ENCODE assay signal across 9 mouse cellular contexts in genomic region chr13:73723081-73723668, GRCm38 (mm10). TPM values are rescaled to one million over a fixed set of nuclear protein-coding genes. Genes with fewer than 3 reads are reported as not detected.
DNase-seq lines count a peak whose midpoint lies in the region; ATAC-seq and TF ChIP-seq lines count a peak whose summit lies in the region.
"Had no signal": no experiment of that assay in that cellular context is flagged by ENCODE, and none has a peak within 500 bp of the region (broad histone marks: within the 10 kb centered on the region; RNA-seq: fewer than 3 reads in every experiment).

No protein-coding gene starts in this region.

- TF ChIP-seq CTCF in MEL (IDR thresholded peaks at IDR 0.05 in 2 of 3, conservative IDR thresholded peaks at IDR 0.05 in 1 of 3; ENCODE audit: control insufficient read depth in 1 of 3, insufficient read depth in 1 of 3, low read depth in 2 of 3, low read length in 3 of 3, poor library complexity in 1 of 3, severe bottlenecking in 1 of 3) = peak; percentile 9 to 57 (median 31); a peak in 3 of 6 replicates

- no peaks in the 10 kb centered on the region for H3K4me1 ChIP-seq in heart, embryonic 10.5 days
- H3K4me1 ChIP-seq in MEL (ENCODE audit: control insufficient read depth in 1 of 2, insufficient read depth in 2 of 2, low read length in 2 of 2) = peaks cover 0 to 9% of the 10 kb centered on the region in 2 experiments; a peak in 3 of 4 replicates
- peaks cover 6% of the 10 kb centered on the region; the same call in 1 of the 2 replicates for H3K4me1 ChIP-seq in embryonic facial prominence, embryonic 10.5 days
- no peaks in the 10 kb centered on the region for H3K4me1 ChIP-seq in hindbrain, embryonic 14.5 days (replicated peaks; ENCODE audit: control insufficient read depth, insufficient read depth, low read length)

- H3K27me3 ChIP-seq in heart, embryonic 10.5 days (ENCODE audit: insufficient read depth, poor library complexity, severe bottlenecking) = 0 out of 2 replicates have a peak, but pooled peaks cover 3% of the 10 kb centered on the region
- no peaks in the 10 kb centered on the region for H3K27me3 ChIP-seq in MEL (ENCODE audit: control insufficient read depth in 1 of 2, insufficient read depth in 2 of 2, low read length in 2 of 2)
- 0 out of 2 replicates have a peak, but pooled peaks cover 10% of the 10 kb centered on the region for H3K27me3 ChIP-seq in embryonic facial prominence, embryonic 10.5 days (replicated peaks; ENCODE audit: low read depth, poor library complexity, severe bottlenecking)
- H3K27me3 ChIP-seq in hindbrain, embryonic 14.5 days (ENCODE audit: control insufficient read depth, insufficient read depth, low read length) = no peaks in the 10 kb centered on the region
- H3K27me3 ChIP-seq in myocyte (ENCODE audit: control insufficient read depth, insufficient read depth, insufficient read length) = no peaks in the 10 kb centered on the region

- peak; percentile 51 to 79 for DNase-seq in heart, adult 18-20 months
- no peak for DNase-seq in heart, embryonic 10.5 days (ENCODE audit: low spot score)
- DNase-seq in MEL (ENCODE audit: low read depth, low spot score) = peak; percentile 29
- DNase-seq in embryonic facial prominence, embryonic 10.5 days (ENCODE audit: low spot score) = peak; percentile 42
- DNase-seq in hindbrain, embryonic 14.5 days (ENCODE audit: low spot score) = no peak
- peak; percentile 18 to 61 for DNase-seq in layer of hippocampus, postnatal 25 days (ENCODE audit: extremely low spot score in 1 of 2, low spot score in 1 of 2)
- peak; percentile 40 to 52 for DNase-seq in urinary bladder, postnatal 36 days (ENCODE audit: low spot score in 2 of 2)

- TF ChIP-seq RAD21 in MEL (IDR thresholded peaks at IDR 0.05; ENCODE audit: low read depth, low read length) = peak; percentile 42

- H3K4me3 ChIP-seq in heart, embryonic 10.5 days = no peak overlapping the region
- H3K4me3 ChIP-seq in MEL (ENCODE audit: control insufficient read depth in 1 of 2, insufficient read depth in 1 of 2, low read depth in 2 of 2, low read length in 2 of 2) = no peak overlapping the region
- no peak overlapping the region for H3K4me3 ChIP-seq in embryonic facial prominence, embryonic 10.5 days
- H3K4me3 ChIP-seq in hindbrain, embryonic 14.5 days (replicated peaks; ENCODE audit: low read length) = no peak overlapping the region
- no peak overlapping the region for H3K4me3 ChIP-seq in myocyte

- no peak overlapping the region for H3ac ChIP-seq in myocyte (ENCODE audit: control insufficient read depth, insufficient read length)

- TF ChIP-seq POLR2A in MEL (IDR thresholded peaks at IDR 0.05; ENCODE audit: control insufficient read depth in 1 of 2, insufficient read depth in 1 of 2, low read depth in 1 of 2, low read length in 2 of 2, poor library complexity in 1 of 2) (no peak), myocyte (IDR thresholded peaks at IDR 0.05; ENCODE audit: insufficient read length, low read depth) (no peak)

- H3K4me2 ChIP-seq in hindbrain, embryonic 14.5 days (replicated peaks) = no peak overlapping the region
- no peak overlapping the region for H3K4me2 ChIP-seq in myocyte (ENCODE audit: low read depth)

- H3K36me3 ChIP-seq in heart, embryonic 10.5 days = no peaks in the 10 kb centered on the region
- peaks cover 0 to 9% of the 10 kb centered on the region in 2 experiments; a peak in 1 of 4 replicates for H3K36me3 ChIP-seq in MEL (ENCODE audit: control insufficient read depth in 1 of 2, insufficient read depth in 2 of 2, low read length in 2 of 2)
- H3K36me3 ChIP-seq in embryonic facial prominence, embryonic 10.5 days (replicated peaks) = no peaks in the 10 kb centered on the region
- H3K36me3 ChIP-seq in hindbrain, embryonic 14.5 days (replicated peaks; ENCODE audit: control insufficient read depth, insufficient read depth) = no peaks in the 10 kb centered on the region
- H3K36me3 ChIP-seq in myocyte (ENCODE audit: control insufficient read depth, insufficient read depth) = no peaks in the 10 kb centered on the region

- no peak overlapping the region for H3K27ac ChIP-seq in heart, embryonic 10.5 days
- H3K27ac ChIP-seq in MEL (ENCODE audit: control insufficient read depth, low read depth, low read length) = no peak overlapping the region
- no peak overlapping the region for H3K27ac ChIP-seq in embryonic facial prominence, embryonic 10.5 days (replicated peaks)
- no peak overlapping the region for H3K27ac ChIP-seq in hindbrain, embryonic 14.5 days

- 45% methylated on average over 8 of the region's 8 CpGs for WGBS in heart, embryonic 10.5 days
- WGBS in embryonic facial prominence, embryonic 10.5 days = 38% methylated on average over 8 of the region's 8 CpGs
- 40% methylated on average over 8 of the region's 8 CpGs for WGBS in hindbrain, embryonic 14.5 days

- H3K79me2 ChIP-seq in MEL (ENCODE audit: control insufficient read depth, insufficient read depth, low read length, poor library complexity) (no peaks in the 10 kb centered on the region), myocyte (ENCODE audit: control insufficient read depth, insufficient read depth) (no peaks in the 10 kb centered on the region)

- H3K9me3 ChIP-seq in heart, embryonic 10.5 days = no peaks in the 10 kb centered on the region
- no peaks in the 10 kb centered on the region for H3K9me3 ChIP-seq in MEL (replicated peaks; ENCODE audit: insufficient read depth, low read length)
- H3K9me3 ChIP-seq in embryonic facial prominence, embryonic 10.5 days = no peaks in the 10 kb centered on the region
- no peaks in the 10 kb centered on the region for H3K9me3 ChIP-seq in hindbrain, embryonic 14.5 days (ENCODE audit: control insufficient read depth, low read length)

- peak; percentile 21; the same call in 1 of the 2 replicates for ATAC-seq in hindbrain, embryonic 14.5 days (ENCODE audit: low FRiP score)

- TF ChIP-seq EP300 in MEL (IDR thresholded peaks at IDR 0.05; ENCODE audit: low read depth in 1 of 2, low read length in 2 of 2) = no peak

- H3K9ac ChIP-seq in MEL (ENCODE audit: control insufficient read depth, low read depth, low read length, poor library complexity, severe bottlenecking) = no peak overlapping the region
- H3K9ac ChIP-seq in hindbrain, embryonic 14.5 days = no peak overlapping the region

TF ChIP-seq in MEL, 35 proteins besides CTCF, POLR2A, EP300 and RAD21:
- TF ChIP-seq HCFC1 (IDR thresholded peaks at IDR 0.05; ENCODE audit: low read depth, low read length) (no peak), BHLHE40 (IDR thresholded peaks at IDR 0.05; ENCODE audit: borderline replicate concordance, low read depth, low read length) (no peak), SMC3 (IDR thresholded peaks at IDR 0.05; ENCODE audit: low read depth, low read length) (peak; percentile 55)
TF ChIP-seq in MEL: peak in this region for 1.

TF ChIP-seq in myocyte, 11 proteins besides CTCF, POLR2A, EP300 and RAD21:
- peak; percentile 40; the same call in 1 of the 2 replicates for TF ChIP-seq CEBPB (IDR thresholded peaks at IDR 0.05; ENCODE audit: insufficient read depth, poor library complexity, severe bottlenecking)
- no peak for TF ChIP-seq E2F4 (IDR thresholded peaks at IDR 0.05; ENCODE audit: insufficient read depth)
- TF ChIP-seq POLR2AphosphoS2 (IDR thresholded peaks at IDR 0.05; ENCODE audit: insufficient read length, low read depth) = no peak
- TF ChIP-seq MYOG (IDR thresholded peaks at IDR 0.05; ENCODE audit: control insufficient read depth in 1 of 3, insufficient read depth in 1 of 3, insufficient read length in 2 of 3, low read depth in 2 of 3) = no peak
- no peak for TF ChIP-seq USF1 (IDR thresholded peaks at IDR 0.05; ENCODE audit: low read depth)
- no peak for TF ChIP-seq MYOD1 (IDR thresholded peaks at IDR 0.05; ENCODE audit: control insufficient read depth in 1 of 3, insufficient read length in 2 of 3, low read depth in 2 of 3)

RNA-seq across cellular contexts. Expression of gene Slc12a7, which starts 9.7 kb away (rescaled TPM):
- 100 to 1,000 TPM; 189 to 209 TPM for total RNA-seq in heart, adult 18-20 months (2021)
- polyA plus RNA-seq in heart, embryonic 10.5 days (2016; fragmentation: Nextera tagmentation; extraction: Ambion mirVana) = 36.3 and 46.7 TPM in 2 replicates
- total RNA-seq in MEL (2012; rRNA removed) = 3.1 and 3.5 TPM in 2 replicates
- 1 to 10 TPM in 1 of 2 experiments, not detected in 1; 6.9 TPM for polyA plus RNA-seq in MEL (2012; ENCODE audit: insufficient read depth in 1 of 2, insufficient read length in 2 of 2, low read depth in 1 of 2, low replicate concordance in 2 of 2, missing spikeins in 1 of 2)
- 53.5 and 55.8 TPM in 2 replicates for polyA plus RNA-seq in embryonic facial prominence, embryonic 10.5 days (2016; fragmentation: Nextera tagmentation; extraction: Ambion mirVana)
- polyA plus RNA-seq in hindbrain, embryonic 14.5 days (2014; fragmentation: Nextera tagmentation; extraction: Ambion mirVana) = 10.5 and 10.6 TPM in 2 replicates
- total RNA-seq in layer of hippocampus, postnatal 25 days (2021) = 1 to 10 TPM; 4.5 to 5.0 TPM
- 25.7 TPM for polyA plus RNA-seq in myocyte (2012; fragmentation: generic; extraction: Trizol)

RNA-seq across cellular contexts. Expression of gene Slc6a19, which starts 18.5 kb away (rescaled TPM):
- total RNA-seq in heart, adult 18-20 months (2021) = under 1 TPM in 1 of 2 experiments, not detected in 1; 0.28 TPM
- 0.06 TPM in 1 of 2 replicates, not detected in the other for polyA plus RNA-seq in heart, embryonic 10.5 days (2016; fragmentation: Nextera tagmentation; extraction: Ambion mirVana)
- total RNA-seq in MEL (2012; rRNA removed) = not detected in 2 replicates
- polyA plus RNA-seq in MEL (2012; ENCODE audit: insufficient read depth in 1 of 2, insufficient read length in 2 of 2, low read depth in 1 of 2, low replicate concordance in 2 of 2, missing spikeins in 1 of 2) (not detected), myocyte (2012; fragmentation: generic; extraction: Trizol) (0.44 TPM)
- polyA plus RNA-seq in embryonic facial prominence, embryonic 10.5 days (2016; fragmentation: Nextera tagmentation; extraction: Ambion mirVana) = 0.08 and 0.34 TPM in 2 replicates
- polyA plus RNA-seq in hindbrain, embryonic 14.5 days (2014; fragmentation: Nextera tagmentation; extraction: Ambion mirVana) = 0.25 and 0.46 TPM in 2 replicates
- total RNA-seq in layer of hippocampus, postnatal 25 days (2021) = under 1 TPM; 0.09 to 0.37 TPM

RNA-seq across cellular contexts. Expression of gene Slc6a18, which starts 45.4 kb away (rescaled TPM):
- total RNA-seq in heart, adult 18-20 months (2021) = not detected
- not detected in 2 replicates for polyA plus RNA-seq in heart, embryonic 10.5 days (2016; fragmentation: Nextera tagmentation; extraction: Ambion mirVana)
- not detected in 2 replicates for total RNA-seq in MEL (2012; rRNA removed)
- polyA plus RNA-seq in MEL (2012; ENCODE audit: insufficient read depth in 1 of 2, insufficient read length in 2 of 2, low read depth in 1 of 2, low replicate concordance in 2 of 2, missing spikeins in 1 of 2) (not detected), myocyte (2012; fragmentation: generic; extraction: Trizol) (not detected)
- not detected in 2 replicates for polyA plus RNA-seq in embryonic facial prominence, embryonic 10.5 days (2016; fragmentation: Nextera tagmentation; extraction: Ambion mirVana)
- not detected in 2 replicates for polyA plus RNA-seq in hindbrain, embryonic 14.5 days (2014; fragmentation: Nextera tagmentation; extraction: Ambion mirVana)
- total RNA-seq in layer of hippocampus, postnatal 25 days (2021) = not detected
- total RNA-seq: layer of hippocampus, adult 8-10 months had no signal

Comparison
In these comparisons a context has a peak if more than half of its experiments do, and no peak if none do; other contexts are left out.
1. DNase-seq: peak in heart, adult 18-20 months (2 of 2), MEL (single experiment), embryonic facial prominence, embryonic 10.5 days (single experiment), layer of hippocampus, postnatal 25 days (2 of 2) and urinary bladder, postnatal 36 days (2 of 2); none in heart, embryonic 10.5 days (single experiment) and hindbrain, embryonic 14.5 days (single experiment).